In the genomic region with DNA sequence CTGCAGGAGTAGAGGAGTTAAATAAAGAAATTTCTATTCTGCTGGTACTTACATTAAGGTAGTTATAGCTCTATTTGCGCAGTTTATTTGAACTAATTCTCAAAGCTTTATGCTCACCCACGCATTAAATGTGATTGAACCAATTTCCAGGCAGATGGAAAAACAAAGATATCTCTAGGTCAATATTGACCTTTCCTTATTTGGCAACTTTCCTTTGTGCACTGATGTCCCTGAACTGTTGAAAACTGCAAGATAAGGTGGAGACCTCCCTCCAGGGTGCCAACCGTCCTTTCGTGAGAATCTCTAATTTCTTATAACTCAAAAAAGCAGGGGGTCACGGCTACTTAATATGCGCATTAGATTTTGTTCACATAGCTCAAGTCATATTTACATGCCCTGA, we compare ENCODE assay signal across 16 mouse cellular contexts. TPM values are rescaled to one million over a fixed set of nuclear protein-coding genes. Genes with fewer than 3 reads are reported as not detected.
"Had no signal": no experiment of that assay in that cellular context is flagged by ENCODE, and none has a peak within 500 bp of the region (broad histone marks: within the 10 kb centered on the region; RNA-seq: fewer than 3 reads in every experiment).

No protein-coding gene starts in this region.

- H3K9me3 ChIP-seq: limb, embryonic 10.5 days; liver, embryonic 13.5 days; lung, embryonic 15.5 days; megakaryocyte, embryonic 14.5 days; midbrain, embryonic 13.5 days; neural tube, embryonic 12.5 days had no signal

- H3K36me3 ChIP-seq: limb, embryonic 10.5 days; liver, embryonic 13.5 days; lung, embryonic 15.5 days; midbrain, embryonic 13.5 days; neural tube, embryonic 12.5 days had no signal

- H3K4me3 ChIP-seq: limb, embryonic 10.5 days; liver, embryonic 13.5 days; lung, embryonic 15.5 days; megakaryocyte, embryonic 14.5 days; midbrain, embryonic 13.5 days; neural tube, embryonic 12.5 days had no signal

- H3K9ac ChIP-seq: liver, embryonic 13.5 days; liver, postnatal 0 days; lung, embryonic 15.5 days; midbrain, embryonic 13.5 days; neural tube, embryonic 12.5 days had no signal

- ATAC-seq: liver, postnatal 0 days; midbrain, embryonic 13.5 days had no signal

- H3K27ac ChIP-seq: kidney, postnatal 0 days; limb, embryonic 10.5 days; liver, embryonic 13.5 days; lung, embryonic 15.5 days; macrophage; midbrain, embryonic 13.5 days; neural tube, embryonic 12.5 days had no signal

- DNase-seq: kidney, adult 11 months; kidney, adult 9 months; kidney, postnatal 36 days; layer of hippocampus, adult 9-11 months; liver, embryonic 13.5 days; liver, postnatal 0 days; lung, postnatal 14 days; thymus, adult 18-20 months; thymus, postnatal 14 days had no signal

- H3K27me3 ChIP-seq: liver, embryonic 13.5 days; lung, embryonic 15.5 days; megakaryocyte, embryonic 14.5 days; midbrain, embryonic 13.5 days; neural tube, embryonic 12.5 days had no signal

- H3K4me1 ChIP-seq: limb, embryonic 10.5 days; liver, embryonic 13.5 days; lung, embryonic 15.5 days; megakaryocyte, embryonic 14.5 days; midbrain, embryonic 13.5 days; neural tube, embryonic 12.5 days had no signal

- H3K4me2 ChIP-seq: liver, embryonic 13.5 days; lung, embryonic 15.5 days; midbrain, embryonic 13.5 days; neural tube, embryonic 12.5 days had no signal

RNA-seq across cellular contexts. Expression of gene Prss23, which starts 52.6 kb away (rescaled TPM):
- polyA plus RNA-seq: macrophage had no signal

RNA-seq across cellular contexts. Expression of gene Me3, which starts 52.7 kb away (rescaled TPM):
- polyA plus RNA-seq: macrophage had no signal
